Mouse (Mus musculus) left cerebral cortex, adult 2 months (tissue): ENCODE results near the gene Gfpt1. TPM values are rescaled to one million over a fixed set of nuclear protein-coding genes. Genes with fewer than 3 reads are reported as not detected.

ENCODE experiments used
- DNase-seq, 2 experiments: peaks; one replicate each; pipeline ENCODE4 v3.0.0; 2021 to 2022; ENCODE audit warnings: low spot score in 2 of 2, mixed read lengths in 1 of 2; ENCODE audit errors: extremely low spot score in 1 of 2
- H3K27ac ChIP-seq: fragments of 200-600 bp; 2 replicates; pipeline ENCODE4 v1.8.1; 2022
- H3K4me3 ChIP-seq: fragments of 200-600 bp; 2 replicates; pipeline ENCODE4 v1.8.1; 2022
- CTCF ChIP-seq: fragments of 200-600 bp; IDR thresholded peaks from 2 replicates; pipeline ENCODE4 v1.8.1; 2022; ENCODE audit warnings: antibody characterized with exemption, mild to moderate bottlenecking, moderate library complexity
- intact Hi-C: fragments of 180-260 bp; cut with DNase I; formaldehyde crosslinking; loops from one replicate; pipeline ENCODE4 v1.15.1; 2025
- long read RNA-seq, 2 experiments: library from polyadenylated mRNA; stranded (forward); transcript quantifications; one replicate each; pipeline ENCODE4 v2.0.0; 2021; ENCODE audit warnings: borderline mapping rate in 2 of 2
- total RNA-seq, 2 experiments: library from RNA; stranded (reverse); gene quantifications; 2 replicates each; pipeline ENCODE4 v1.2.3; 2021

Gene Gfpt1
- 10 to 100 TPM; 51.5 to 56.0 TPM for total RNA-seq
- long read RNA-seq, experiment 1, full-length matches to known transcripts, result 29 of 32 reads
- long read RNA-seq, experiment 1, partial matches to known transcripts, result 0 of 32 reads
- long read RNA-seq, experiment 1, other reads (novel, unspliced or antisense), result 3 of 32 reads
- long read RNA-seq, experiment 2, full-length matches to known transcripts, result 31 of 40 reads
- long read RNA-seq, experiment 2, partial matches to known transcripts, result 6 of 40 reads
- long read RNA-seq, experiment 2, other reads (novel, unspliced or antisense), result 3 of 40 reads

DNA sequence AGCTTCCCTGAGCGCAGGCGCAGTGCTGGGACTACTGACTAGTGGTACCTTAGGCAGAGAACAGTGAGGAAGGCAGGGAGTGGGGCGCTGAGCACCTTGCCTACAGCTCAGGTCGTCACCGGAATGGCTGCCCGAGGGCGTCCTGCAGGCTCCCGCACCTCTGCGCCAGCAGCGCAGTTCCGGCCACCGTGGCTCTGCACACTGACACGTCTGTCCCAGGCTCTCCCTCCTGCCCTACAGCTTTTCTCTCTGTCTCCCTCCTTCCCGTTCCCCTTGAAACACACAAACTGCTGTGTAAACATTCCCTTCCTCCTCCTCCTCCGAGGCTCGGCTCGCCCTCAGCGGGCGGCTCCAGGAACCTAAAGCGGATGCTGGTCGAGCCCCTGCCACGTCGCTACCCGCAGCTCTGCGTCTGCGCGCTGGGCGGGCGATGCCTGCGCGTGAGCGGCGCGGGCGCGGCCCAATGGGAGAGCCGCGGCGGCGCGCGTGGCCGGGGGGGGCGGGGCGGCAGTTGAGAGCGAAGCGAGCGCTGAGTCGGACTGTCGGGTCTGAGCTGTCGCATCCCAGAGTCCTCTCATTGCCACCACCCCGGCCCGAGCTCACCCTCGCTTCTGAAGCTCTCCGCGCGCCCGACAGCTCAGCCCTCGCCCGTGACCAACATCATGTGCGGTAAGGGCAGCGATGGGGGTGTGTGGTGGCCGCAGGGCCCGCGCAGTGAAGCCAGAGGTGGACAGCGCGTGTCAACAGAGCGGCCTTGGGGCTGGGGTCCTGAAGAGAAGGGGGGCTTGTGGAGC lies at the start of gene Gfpt1:
TSS of gene Gfpt1 (plus strand) at position 510 of the 794 bp plus-strand sequence.
- intact Hi-C loops, result no loop called here
- peak; percentile 95 to 96 for DNase-seq
- H3K27ac ChIP-seq, result peak within 1 kb of the TSS; percentile 98
- H3K4me3 ChIP-seq, result peak within 1 kb of the TSS; percentile 96
- no peak for TF ChIP-seq CTCF

DNA sequence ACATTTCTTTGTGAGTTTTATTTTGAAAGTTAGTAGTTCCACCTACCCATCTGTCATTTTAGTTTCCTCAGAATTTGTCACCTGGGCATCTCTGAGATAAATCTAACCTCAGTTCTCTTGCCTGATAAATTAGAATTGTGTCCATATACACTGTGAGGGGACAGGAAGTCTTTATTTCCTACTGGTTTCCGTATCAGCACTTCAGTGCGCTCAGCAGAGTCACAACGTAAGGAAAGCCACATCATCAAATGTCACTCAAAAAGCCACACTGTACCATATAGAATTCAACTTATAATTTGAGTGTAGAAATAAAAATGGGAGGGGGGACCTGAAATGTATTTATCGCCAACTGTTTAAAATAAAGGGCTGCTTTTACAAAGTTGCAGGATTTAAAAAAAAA lies 48.4 kb upstream of the Gfpt1 start:
- no peak for DNase-seq
- TF ChIP-seq CTCF, result no peak
- Histone ChIP-seq H3K27ac (no peak overlapping the region), H3K4me3 (no peak overlapping the region)
- intact Hi-C loops, result no loop called here

DNA sequence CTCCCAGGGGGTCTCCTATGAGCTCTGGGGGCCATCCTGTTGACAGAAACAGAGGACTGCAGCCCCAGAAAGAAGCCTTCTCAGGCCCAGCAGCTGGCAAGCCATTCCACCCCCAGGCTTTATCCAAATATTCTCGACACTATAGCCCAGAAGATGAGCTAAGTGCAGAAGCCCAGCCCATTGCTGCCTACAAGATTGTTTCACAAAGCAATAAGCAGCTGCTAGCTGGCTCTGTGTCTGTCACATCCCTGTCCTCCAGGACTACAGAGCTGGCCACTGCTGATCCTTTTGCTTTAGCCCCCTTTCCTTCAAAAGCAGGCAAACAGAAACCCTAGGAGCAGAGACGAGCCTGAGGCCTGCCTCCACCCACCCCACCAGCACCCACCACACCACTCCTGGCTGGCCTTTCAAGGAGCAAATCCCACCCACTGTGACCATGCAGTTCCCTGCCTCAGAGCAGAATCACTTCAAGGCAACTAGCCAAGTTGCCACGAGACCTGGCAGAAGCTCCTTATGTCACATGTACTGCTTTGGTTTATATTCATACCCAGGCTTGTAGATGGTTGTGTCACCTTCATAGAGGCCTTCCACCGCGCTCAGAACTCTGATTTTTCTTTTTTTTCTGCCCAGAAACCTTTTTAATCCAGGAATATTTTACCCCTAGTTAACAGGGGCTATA lies 45.9 kb upstream of the Gfpt1 start:
- intact Hi-C loops, result no loop called here
- TF ChIP-seq CTCF, result no peak
- peak; percentile 22 to 35 for DNase-seq
- Histone ChIP-seq H3K27ac (peak overlapping the region; percentile 85), H3K4me3 (no peak overlapping the region)

DNA sequence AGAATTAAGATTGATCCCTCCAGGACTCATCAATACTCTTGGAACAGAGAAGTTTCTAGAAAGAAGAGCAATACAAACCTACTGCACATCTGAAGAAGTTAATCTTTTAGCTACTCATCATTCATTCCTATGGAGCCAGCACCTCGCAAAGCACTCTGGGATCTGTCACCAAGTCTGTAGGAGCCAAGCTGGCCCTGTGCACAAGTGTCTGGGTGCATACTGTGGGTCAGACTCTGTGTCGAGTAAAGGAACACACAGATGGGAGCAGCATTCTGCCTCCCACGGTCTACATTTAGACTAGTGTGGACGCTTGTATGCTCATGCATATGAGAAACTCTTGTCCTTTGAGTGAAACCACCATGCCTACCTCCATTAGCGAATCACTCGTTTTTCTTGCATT lies 45.3 kb upstream of the Gfpt1 start:
- TF ChIP-seq CTCF, result no peak
- Histone ChIP-seq H3K4me3 (no peak overlapping the region), H3K27ac (peak overlapping the region; percentile 85)
- DNase-seq, result no peak
- intact Hi-C loops, result no loop called here

DNA sequence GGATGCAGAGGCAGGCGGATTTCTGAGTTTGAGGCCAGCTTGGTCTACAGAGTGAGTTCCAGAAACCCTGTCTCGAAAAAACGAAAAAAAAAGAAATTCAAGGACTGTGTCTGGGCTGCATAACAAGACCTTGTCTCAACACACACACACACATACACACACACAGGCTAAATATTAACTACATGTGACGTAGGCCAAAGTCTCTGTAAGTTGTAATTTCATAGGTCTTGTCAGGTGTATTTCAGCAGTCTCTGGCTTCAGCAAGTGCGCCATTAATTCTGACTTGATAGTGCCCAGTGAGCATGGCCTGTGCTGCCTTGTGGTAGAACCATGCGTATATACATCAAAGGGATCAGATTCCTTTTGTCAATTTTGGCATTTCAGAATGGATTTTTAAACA lies 40.7 kb upstream of the Gfpt1 start:
- TF ChIP-seq CTCF, result no peak
- intact Hi-C loops, result loop anchor here (5.0 to 10.0 kb wide), 2 partner anchors 190 to 257 kb away; no protein-coding TSS in a partner anchor
- DNase-seq, result no peak
- Histone ChIP-seq H3K4me3 (no peak overlapping the region), H3K27ac (peak overlapping the region; percentile 2; the same call in 1 of the 2 replicates)

DNA sequence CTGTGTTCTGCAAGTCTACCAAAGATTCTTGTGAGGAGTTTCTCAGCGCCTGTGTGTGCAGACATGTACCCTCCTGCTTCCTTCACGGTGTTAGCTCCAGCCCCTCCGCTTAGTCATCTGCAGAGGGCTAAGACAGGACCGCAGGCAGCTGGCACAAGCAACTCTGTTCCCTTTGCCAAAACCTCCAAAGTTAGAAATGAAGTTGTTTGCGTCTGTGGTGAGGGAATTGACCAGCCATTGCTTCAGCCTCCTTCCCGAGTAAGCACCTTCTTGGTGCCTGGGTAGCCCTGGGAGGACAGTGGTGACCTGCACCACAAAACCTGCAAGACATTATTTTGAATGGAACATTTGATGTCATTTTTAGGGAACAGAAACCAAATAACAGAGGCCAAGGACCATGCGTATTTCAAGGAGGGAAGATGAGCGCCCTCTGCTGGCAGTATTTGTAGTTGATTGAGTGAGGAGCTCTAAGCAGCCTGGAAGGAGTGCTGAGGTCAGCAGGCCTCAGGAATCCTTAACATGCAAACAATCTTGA lies 40.1 kb upstream of the Gfpt1 start:
- no peak overlapping the region for H3K4me3 ChIP-seq
- H3K27ac ChIP-seq, result peak overlapping the region; percentile 2; the same call in 1 of the 2 replicates
- DNase-seq, result peak; percentile 75 to 79
- peak; percentile 91 for TF ChIP-seq CTCF
- intact Hi-C loops, result loop anchor here (5.0 to 10.0 kb wide), 2 partner anchors 190 to 258 kb away; no protein-coding TSS in a partner anchor

DNA sequence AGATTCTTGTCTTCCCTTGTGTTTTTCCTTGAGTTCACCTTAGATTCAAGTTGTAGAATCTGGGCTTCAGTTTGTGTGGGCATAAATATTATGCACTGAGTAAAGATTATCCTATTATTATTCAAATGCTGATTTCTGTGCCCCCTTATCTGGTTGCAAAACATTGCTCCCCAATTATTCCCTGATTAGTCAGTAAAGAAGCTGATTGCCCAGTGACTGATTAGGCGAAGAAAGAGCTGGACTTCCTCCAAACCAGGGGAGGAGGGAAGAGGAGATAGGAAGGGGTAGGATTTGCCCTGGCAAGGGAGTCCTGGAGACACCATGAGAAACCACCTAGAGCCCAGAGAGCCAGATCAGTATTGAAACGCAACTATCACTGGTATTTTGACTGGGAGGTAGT lies 38.5 kb upstream of the Gfpt1 start:
- no peak for TF ChIP-seq CTCF
- no peak overlapping the region for H3K4me3 ChIP-seq
- no peak for DNase-seq
- intact Hi-C loops, result loop anchor here (5.0 to 10.0 kb wide), 2 partner anchors 192 to 259 kb away; no protein-coding TSS in a partner anchor
- no peak overlapping the region for H3K27ac ChIP-seq

DNA sequence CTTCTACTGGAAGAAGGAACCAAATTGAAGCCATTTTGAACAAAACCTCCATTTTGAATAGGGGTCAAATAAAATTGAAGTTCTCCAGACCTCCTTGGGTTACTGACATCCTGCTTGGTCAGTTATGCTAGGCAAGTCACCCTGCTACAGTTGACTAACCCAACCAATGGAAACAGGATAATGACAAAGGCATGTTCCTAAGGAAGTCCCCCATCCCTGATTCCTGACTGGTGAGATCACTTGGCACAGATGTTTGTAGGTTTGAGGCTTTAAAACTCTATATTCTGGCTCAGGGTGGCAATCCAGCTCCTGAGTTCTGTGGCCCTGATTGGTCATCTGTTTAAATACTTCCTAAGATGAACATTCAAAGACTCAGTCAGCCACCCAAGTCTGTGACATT lies 37.1 kb upstream of the Gfpt1 start:
- no peak overlapping the region for H3K27ac ChIP-seq
- no peak for TF ChIP-seq CTCF
- intact Hi-C loops, result loop anchor here (10.0 kb wide), 1 partner anchor 261 kb away; no protein-coding TSS in a partner anchor
- DNase-seq, result no peak
- H3K4me3 ChIP-seq, result no peak overlapping the region

DNA sequence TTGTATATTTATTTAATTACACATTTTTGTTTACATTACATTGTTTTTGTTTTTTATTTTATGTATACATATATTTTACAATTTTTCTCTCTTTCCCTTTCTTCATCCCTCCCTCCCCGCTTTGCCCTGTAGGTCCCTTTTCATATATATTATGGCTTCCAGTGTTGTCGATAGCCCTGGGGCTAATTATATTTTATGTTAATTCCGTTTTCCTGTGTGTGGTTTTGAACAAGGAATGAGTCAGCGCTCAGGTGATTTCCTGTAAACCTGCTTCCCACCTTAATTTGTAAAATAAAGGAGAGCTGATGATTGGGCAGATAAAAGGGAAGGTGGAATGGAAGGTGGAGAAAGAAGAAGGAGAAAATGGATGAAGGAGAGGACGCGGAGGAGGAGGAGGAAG lies 33.8 kb upstream of the Gfpt1 start, which contains the start of gene Nfu1:
TSS of gene Nfu1 (plus strand) at position 350 of the 400 bp plus-strand sequence.
- Histone ChIP-seq H3K4me3 (peak within 1 kb of the TSS; percentile 89), H3K27ac (peak within 1 kb of the TSS; percentile 96)
- no peak for DNase-seq
- no peak for TF ChIP-seq CTCF
- intact Hi-C loops, result loop anchor here (10.0 kb wide), 1 partner anchor 264 kb away; no protein-coding TSS in a partner anchor

DNA sequence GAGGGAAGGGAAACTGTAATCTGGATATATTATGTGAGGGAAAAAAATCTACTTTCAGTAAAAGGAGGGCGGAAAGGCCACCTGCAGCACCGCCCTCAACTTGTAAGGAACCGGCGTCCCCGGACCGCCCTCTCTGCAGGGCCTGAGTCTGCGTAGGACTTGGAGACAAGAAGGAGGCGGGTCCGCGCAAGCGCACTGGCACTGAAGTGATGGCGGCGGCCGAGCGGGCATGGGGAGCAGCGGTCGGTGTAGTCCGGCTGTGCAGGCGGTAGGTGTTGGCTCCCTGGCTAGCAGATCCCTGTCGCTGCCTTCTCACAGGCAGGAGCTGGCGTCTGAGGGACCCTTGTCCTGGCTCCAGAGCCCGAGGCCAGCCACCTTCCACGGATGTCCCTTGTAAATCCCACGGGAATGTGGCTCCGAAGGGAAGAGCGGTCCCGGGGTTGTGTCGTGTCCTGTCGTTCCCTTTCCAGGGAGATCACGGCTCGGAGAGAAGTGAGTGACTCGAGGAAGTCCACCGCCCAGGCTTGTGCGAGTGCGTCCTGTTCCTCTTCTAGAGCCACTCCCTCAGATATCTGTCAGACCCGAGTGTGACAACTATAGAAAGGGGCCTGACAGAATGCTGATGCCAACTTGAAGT lies 32.8 kb upstream of the Gfpt1 start:
- DNase-seq, result peak; percentile 93 to 95
- Histone ChIP-seq H3K27ac (peak overlapping the region; percentile 96), H3K4me3 (peak overlapping the region; percentile 89)
- intact Hi-C loops, result loop anchor here (10.0 kb wide), 1 partner anchor 265 kb away; no protein-coding TSS in a partner anchor
- TF ChIP-seq CTCF, result no peak

DNA sequence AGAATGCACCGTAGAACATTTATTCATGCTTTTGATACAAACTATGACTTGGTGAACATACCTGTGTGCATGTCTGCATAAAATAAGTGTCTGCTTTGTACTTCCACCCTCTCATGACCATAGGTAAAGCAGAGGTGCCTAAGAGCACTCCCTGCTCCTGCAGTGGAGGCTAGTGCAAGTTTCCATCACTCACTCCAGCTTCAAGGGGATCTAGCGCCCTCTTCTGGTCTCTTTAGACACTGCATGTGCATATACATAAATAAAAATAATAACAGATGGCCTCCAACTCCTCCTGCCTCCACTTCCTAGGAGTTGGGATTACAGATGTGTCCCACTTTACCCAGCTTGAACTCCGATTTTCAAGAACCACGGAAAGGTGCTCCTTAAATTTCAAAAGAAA lies 25.7 kb upstream of the Gfpt1 start:
- H3K4me3 ChIP-seq, result no peak overlapping the region
- intact Hi-C loops, result no loop called here
- peak; percentile 68 for TF ChIP-seq CTCF
- DNase-seq, result peak; percentile 41 to 46
- no peak overlapping the region for H3K27ac ChIP-seq
